ENCODE assay signal across 8 mouse cellular contexts in the genomic region with DNA sequence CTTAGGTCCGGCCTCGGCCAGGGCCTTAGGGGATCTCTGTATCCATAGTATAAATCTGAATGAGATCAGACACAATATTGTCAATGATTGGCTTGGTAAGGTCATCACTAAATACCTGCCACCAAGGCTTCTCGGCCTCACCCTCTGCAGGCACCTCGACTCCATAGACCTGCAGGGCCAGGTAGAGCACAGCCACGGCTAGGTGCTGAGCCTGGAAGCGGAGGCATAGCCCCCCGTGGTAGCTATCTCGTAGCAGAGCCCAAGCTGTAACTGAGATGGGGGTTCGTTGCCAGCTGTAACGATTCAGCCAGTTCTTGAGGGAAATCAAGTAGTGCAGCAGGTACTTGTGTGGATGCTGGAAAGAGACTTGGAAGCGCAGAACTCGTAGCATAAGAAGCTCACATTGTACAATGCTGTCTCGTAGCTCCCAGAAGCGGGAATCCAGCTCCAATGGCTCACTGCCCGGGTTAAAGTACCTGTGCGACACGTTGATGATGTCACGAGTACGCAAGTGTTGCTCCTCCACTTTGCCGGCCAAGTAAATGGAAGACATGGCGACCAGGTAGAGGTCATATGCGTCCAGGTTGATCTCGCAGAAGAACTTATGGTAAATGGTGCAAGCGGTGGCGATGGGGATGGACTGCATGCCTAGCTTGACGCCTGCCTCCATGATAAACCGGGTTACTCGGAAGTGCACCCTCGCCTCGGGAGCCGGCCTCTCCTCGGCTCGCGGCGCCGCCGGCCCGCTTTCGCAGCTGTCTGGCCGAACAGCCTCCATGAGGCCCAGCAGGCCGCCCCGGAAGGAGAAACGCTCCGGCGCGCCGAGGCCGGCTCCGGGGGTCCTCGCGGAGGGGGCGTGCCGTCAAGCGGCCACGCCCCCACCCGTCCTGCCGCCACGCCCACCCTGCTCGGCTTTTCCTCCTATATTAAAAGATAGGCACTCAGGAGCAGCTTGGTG. TPM values are rescaled to one million over a fixed set of nuclear protein-coding genes. Genes with fewer than 3 reads are reported as not detected.
A peak's percentile ranks its signal among the peaks of the same experiment; 100 is the strongest.
DNase-seq lines count a peak whose midpoint lies in the region; ATAC-seq and TF ChIP-seq lines count a peak whose summit lies in the region.

A gene (minus strand): TSS at position 845 of the 958 bp plus-strand sequence.

- H3K4me1 ChIP-seq in E14TG2a.4 (replicated peaks; ENCODE audit: low read depth, low read length): peaks cover 16% of the 10 kb centered on the region
- H3K4me1 ChIP-seq in heart, embryonic 14.5 days (ENCODE audit: control insufficient read depth in 2 of 2, insufficient read depth in 2 of 2, low read length in 2 of 2): peaks cover 5 to 8% of the 10 kb centered on the region in 2 experiments
- peaks cover 10% of the 10 kb centered on the region for H3K4me1 ChIP-seq in liver, embryonic 16.5 days (ENCODE audit: control insufficient read depth, low read depth, low read length)
- peaks cover 6% of the 10 kb centered on the region for H3K4me1 ChIP-seq in neural tube, embryonic 12.5 days
- no peaks in the 10 kb centered on the region for H3K4me1 ChIP-seq in stomach, postnatal 0 days (replicated peaks; ENCODE audit: control insufficient read depth, insufficient read depth)

- no peaks in the 10 kb centered on the region for H3K9me3 ChIP-seq in E14TG2a.4 (ENCODE audit: low read length)
- no peaks in the 10 kb centered on the region for H3K9me3 ChIP-seq in heart, embryonic 14.5 days (ENCODE audit: control insufficient read depth, low read length)
- H3K9me3 ChIP-seq in liver, embryonic 16.5 days (replicated peaks; ENCODE audit: control insufficient read depth, low read length): no peaks in the 10 kb centered on the region
- H3K9me3 ChIP-seq in neural tube, embryonic 12.5 days: no peaks in the 10 kb centered on the region
- no peaks in the 10 kb centered on the region for H3K9me3 ChIP-seq in stomach, postnatal 0 days (ENCODE audit: control insufficient read depth, low read length)

- H3K36me3 ChIP-seq in E14TG2a.4 (ENCODE audit: insufficient read depth, low read length): peaks cover 21% of the 10 kb centered on the region
- H3K36me3 ChIP-seq in heart, embryonic 14.5 days (ENCODE audit: control insufficient read depth, insufficient read depth, low read length): peaks cover 7% of the 10 kb centered on the region
- no peaks in the 10 kb centered on the region for H3K36me3 ChIP-seq in liver, embryonic 16.5 days (ENCODE audit: control insufficient read depth, insufficient read depth)
- H3K36me3 ChIP-seq in neural tube, embryonic 12.5 days: 0 out of 2 replicates have a peak, but pooled peaks cover 5% of the 10 kb centered on the region
- H3K36me3 ChIP-seq in stomach, postnatal 0 days (ENCODE audit: control insufficient read depth, insufficient read depth, low read length): no peaks in the 10 kb centered on the region

- H3K4me3 ChIP-seq in E14TG2a.4 (replicated peaks; ENCODE audit: low read length): peak within 1 kb of the TSS; percentile 87
- peak within 1 kb of the TSS; percentile 62 to 66 for H3K4me3 ChIP-seq in heart, embryonic 14.5 days (ENCODE audit: control insufficient read depth in 1 of 2, insufficient read depth in 1 of 2, low read depth in 1 of 2, low read length in 2 of 2)
- H3K4me3 ChIP-seq in liver, embryonic 16.5 days (ENCODE audit: low read depth, low read length): peak within 1 kb of the TSS; percentile 84
- H3K4me3 ChIP-seq in neural tube, embryonic 12.5 days: peak within 1 kb of the TSS; percentile 62
- H3K4me3 ChIP-seq in stomach, postnatal 0 days (ENCODE audit: low read depth, low read length): peak within 1 kb of the TSS; percentile 63

- ATAC-seq in heart, embryonic 14.5 days (ENCODE audit: insufficient number of reproducible peaks, insufficient read depth, low FRiP score, low read depth): peak; percentile 86
- peak; percentile 90 for ATAC-seq in liver, embryonic 16.5 days (ENCODE audit: low read depth)
- ATAC-seq in neural tube, embryonic 12.5 days (ENCODE audit: low FRiP score, low read depth): peak; percentile 85
- ATAC-seq in stomach, postnatal 0 days (ENCODE audit: low FRiP score, low TSS enrichment): peak; percentile 95

- DNase-seq in c-Kit-positive CD71-negative TER-119-negative erythroid progenitor cells, embryonic 14.5 days (ENCODE audit: low read depth): peak; percentile 52
- peak; percentile 27 for DNase-seq in fibroblast of lung, adult 2 months (ENCODE audit: low read depth)
- DNase-seq in kidney, postnatal 10 days: peak; percentile 90
- peak; percentile 86 for DNase-seq in stomach, postnatal 0 days (ENCODE audit: low spot score)

- 9% methylated on average over 58 of the region's 59 CpGs for WGBS in heart, embryonic 14.5 days
- 8% methylated on average over 59 of the region's 59 CpGs for WGBS in liver, embryonic 16.5 days (ENCODE audit: insufficient replicate concordance)
- WGBS in neural tube, embryonic 12.5 days: 10% methylated on average over 59 of the region's 59 CpGs
- WGBS in stomach, postnatal 0 days: 8% methylated on average over 59 of the region's 59 CpGs

- peak within 1 kb of the TSS; percentile 69 to 73 for H3K27ac ChIP-seq in heart, embryonic 14.5 days (replicated peaks in 1 of 2; ENCODE audit: control insufficient read depth in 1 of 2, insufficient read depth in 1 of 2, low read depth in 2 of 2, low read length in 2 of 2)
- H3K27ac ChIP-seq in liver, embryonic 16.5 days (ENCODE audit: low read length): peak within 1 kb of the TSS; percentile 63
- no peak within 1 kb of the TSS for H3K27ac ChIP-seq in neural tube, embryonic 12.5 days
- H3K27ac ChIP-seq in stomach, postnatal 0 days (replicated peaks): peak within 1 kb of the TSS; percentile 83

- no peak for TF ChIP-seq CTCF in E14TG2a.4 (conservative IDR thresholded peaks at IDR 0.05; ENCODE audit: low read length)
- no peak for TF ChIP-seq CTCF in stomach, postnatal 0 days (IDR thresholded peaks at IDR 0.05; ENCODE audit: low read depth)

- TF ChIP-seq EP300 in stomach, postnatal 0 days (optimal IDR thresholded peaks at IDR 0.05): no peak

- H3K9ac ChIP-seq in heart, embryonic 14.5 days (ENCODE audit: low read length): peak within 1 kb of the TSS; percentile 84
- peak within 1 kb of the TSS; percentile 74 for H3K9ac ChIP-seq in liver, embryonic 16.5 days (ENCODE audit: low read depth, low read length)
- peak within 1 kb of the TSS; percentile 61 for H3K9ac ChIP-seq in neural tube, embryonic 12.5 days
- peak within 1 kb of the TSS; percentile 84 for H3K9ac ChIP-seq in stomach, postnatal 0 days (ENCODE audit: low read length)

- peaks cover 3% of the 10 kb centered on the region for H3K27me3 ChIP-seq in E14TG2a.4 (ENCODE audit: insufficient read depth, low read length)
- H3K27me3 ChIP-seq in heart, embryonic 14.5 days (ENCODE audit: control insufficient read depth, insufficient read depth, low read length): no peaks in the 10 kb centered on the region
- H3K27me3 ChIP-seq in liver, embryonic 16.5 days (ENCODE audit: control insufficient read depth, insufficient read depth, low read depth, low read length): no peaks in the 10 kb centered on the region
- H3K27me3 ChIP-seq in neural tube, embryonic 12.5 days (replicated peaks): no peaks in the 10 kb centered on the region
- no peaks in the 10 kb centered on the region for H3K27me3 ChIP-seq in stomach, postnatal 0 days (ENCODE audit: control insufficient read depth, insufficient read depth, low read length)

- peak within 1 kb of the TSS; percentile 66 for H3K4me2 ChIP-seq in heart, embryonic 14.5 days (ENCODE audit: low read length)
- H3K4me2 ChIP-seq in liver, embryonic 16.5 days (ENCODE audit: low read depth, low read length): peak within 1 kb of the TSS; percentile 82
- peak within 1 kb of the TSS; percentile 77 for H3K4me2 ChIP-seq in neural tube, embryonic 12.5 days (replicated peaks)
- H3K4me2 ChIP-seq in stomach, postnatal 0 days (replicated peaks; ENCODE audit: low read depth): peak within 1 kb of the TSS; percentile 75

RNA-seq across cellular contexts. Expression of the gene that starts here (rescaled TPM):
- 29.3 and 34.4 TPM in 2 replicates for polyA plus RNA-seq in heart, embryonic 14.5 days (2014; fragmentation: Nextera tagmentation; extraction: Ambion mirVana)
- polyA plus RNA-seq in liver, embryonic 16.5 days (2015; fragmentation: Nextera tagmentation; extraction: Ambion mirVana): 13.1 and 15.1 TPM in 2 replicates
- polyA plus RNA-seq in neural tube, embryonic 12.5 days (2016; fragmentation: Nextera tagmentation; extraction: Ambion mirVana): 31.3 and 35.3 TPM in 2 replicates
- 30.4 and 31.8 TPM in 2 replicates for polyA plus RNA-seq in stomach, postnatal 0 days (2015; fragmentation: Nextera tagmentation; extraction: Ambion mirVana)

Comparison
In these comparisons a context has a peak if more than half of its experiments do, and no peak if none do; other contexts are left out.
1. DNase-seq: peak in every context shown above with its lines; median percentile 90 in kidney, postnatal 10 days; 86 in stomach, postnatal 0 days; 52 in c-Kit-positive CD71-negative TER-119-negative erythroid progenitor cells, embryonic 14.5 days; 27 in fibroblast of lung, adult 2 months.